Mouse (Mus musculus) midbrain, embryonic 13.5 days (tissue): Measurements from ENCODE around the gene Rps19bp1. TPM values are rescaled to one million over a fixed set of nuclear protein-coding genes. Genes with fewer than 3 reads are reported as not detected.

Experiments
- ATAC-seq: fragments of 200-750 bp; cut with Nextera tagmentation; 2 replicates; pipeline ENCODE4 v1.8.0; 2017; ENCODE audit warnings: mild to moderate bottlenecking, moderate TSS enrichment, moderate library complexity
- H3K27ac ChIP-seq: fragments of 300-500 bp; sonication (generic); 2 replicates; pipeline ENCODE4 v1.5.1; 2015; ENCODE audit warnings: inconsistent platforms, mild to moderate bottlenecking, moderate library complexity
- H3K27me3 ChIP-seq: fragments of 300-500 bp; sonication (generic); 2 replicates; pipeline ENCODE4 v1.6.1; 2015; ENCODE audit warnings: mild to moderate bottlenecking, inconsistent platforms
- H3K36me3 ChIP-seq: fragments of 300-500 bp; sonication (generic); 2 replicates; pipeline ENCODE4 v1.6.1; 2015; ENCODE audit warnings: mild to moderate bottlenecking, inconsistent platforms
- H3K4me1 ChIP-seq: fragments of 300-500 bp; sonication (generic); replicated peaks from 2 replicates; pipeline ENCODE4 v1.6.1; 2015; ENCODE audit warnings: inconsistent platforms
- H3K4me2 ChIP-seq: fragments of 300-500 bp; sonication (generic); replicated peaks from 2 replicates; pipeline ENCODE4 v1.6.1; 2015; ENCODE audit warnings: moderate library complexity, mild to moderate bottlenecking, inconsistent platforms
- H3K4me3 ChIP-seq: fragments of 300-500 bp; sonication (generic); replicated peaks from 2 replicates; pipeline ENCODE4 v1.5.1; 2015; ENCODE audit warnings: mild to moderate bottlenecking, inconsistent platforms
- H3K9ac ChIP-seq: fragments of 300-500 bp; sonication (generic); replicated peaks from 2 replicates; pipeline ENCODE4 v1.6.1; 2015; ENCODE audit warnings: mild to moderate bottlenecking, inconsistent platforms
- H3K9me3 ChIP-seq: fragments of 300-500 bp; sonication (generic); 2 replicates; pipeline ENCODE4 v1.6.1; 2016; ENCODE audit warnings: mild to moderate bottlenecking, inconsistent platforms
- WGBS: fragments of 180-500 bp; shearing (Covaris S2); methylation state at CpG from one replicate; pipeline ENCODE4 v1.1.7; 2015; 5-methylcytosine and 5-hydroxymethylcytosine counted together
- polyA plus RNA-seq: library from polyadenylated mRNA; unstranded; fragments of >200 nt; fragmentation: Nextera tagmentation; extraction: Ambion mirVana; gene quantifications from 2 replicates; pipeline ENCODE4 v1.2.1, GENCODE M21; 2015

Rps19bp1 gene
- polyA plus RNA-seq, 1 experiment from 2014 or later = 72.9 TPM

DNA sequence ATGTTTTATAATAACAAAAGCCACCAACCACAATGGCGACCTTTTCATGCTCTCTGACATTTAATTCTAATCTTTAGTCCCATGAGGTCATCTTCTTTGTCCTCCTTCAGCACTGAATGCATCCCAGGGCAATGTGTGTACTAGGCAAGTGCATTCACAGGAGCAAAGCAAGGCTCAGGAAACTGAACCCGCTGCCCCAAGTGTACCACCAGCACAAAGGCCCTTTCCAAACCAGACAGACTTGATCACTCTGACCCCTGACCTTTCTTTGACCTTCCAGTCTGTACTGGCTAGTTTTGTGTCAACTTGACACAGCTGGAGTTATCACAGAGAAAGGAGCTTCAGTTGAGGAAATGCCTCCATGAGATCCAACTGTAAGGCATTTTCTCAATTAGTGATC is 31.8 kb downstream of the Rps19bp1 start:
- Histone ChIP-seq H3K36me3 (peaks cover 18% of the 10 kb centered on the region), H3K9me3 (no peaks in the 10 kb centered on the region), H3K4me2 (no peak overlapping the region), H3K9ac (no peak overlapping the region), H3K4me3 (no peak overlapping the region), H3K4me1 (peaks cover 24% of the 10 kb centered on the region), H3K27ac (no peak overlapping the region), H3K27me3 (no peaks in the 10 kb centered on the region)
- 31% methylated on average over 2 of the region's 2 CpGs for WGBS
- ATAC-seq = no peak

DNA sequence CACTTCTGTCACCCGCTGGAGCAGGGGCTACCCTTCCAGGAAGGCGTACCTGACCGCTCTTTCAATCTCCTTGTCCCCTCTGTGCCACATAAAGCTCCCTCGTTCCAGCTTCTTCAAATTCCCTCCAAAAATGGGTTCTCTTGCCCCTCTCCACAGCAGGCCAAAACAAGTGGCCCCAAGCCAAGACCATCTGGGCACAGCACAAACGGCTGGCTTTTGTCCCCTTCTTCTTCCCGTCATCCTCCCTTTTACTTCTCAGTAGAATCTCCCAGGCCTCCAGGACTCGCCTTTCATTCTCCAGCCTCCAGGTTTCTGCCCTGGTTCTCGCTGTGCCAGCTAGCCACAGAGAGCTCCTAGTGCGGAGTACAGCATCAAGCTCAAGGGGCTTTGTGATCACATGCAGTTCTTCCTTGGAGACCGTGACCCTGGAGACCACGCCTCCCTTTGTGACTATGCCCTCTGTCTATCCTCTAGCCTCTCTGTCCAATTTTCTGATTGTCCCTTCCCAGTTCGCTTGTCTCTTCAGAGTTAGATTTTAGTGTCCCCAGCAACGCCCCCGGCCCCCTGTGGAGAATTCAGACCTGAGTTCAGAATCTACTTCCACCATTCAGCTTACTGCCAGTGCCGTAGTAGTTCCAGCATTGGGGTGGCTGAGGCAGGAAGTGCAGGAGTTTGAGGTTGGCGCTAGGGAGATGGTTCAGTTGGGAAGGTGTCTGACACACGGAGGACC is 35.9 kb downstream of the Rps19bp1 start:
- no peak overlapping the region for H3K9ac ChIP-seq
- H3K9me3 ChIP-seq = no peaks in the 10 kb centered on the region
- peaks cover 8% of the 10 kb centered on the region for H3K4me1 ChIP-seq
- no peaks in the 10 kb centered on the region for H3K36me3 ChIP-seq
- peak overlapping the region; percentile 26; the same call in 1 of the 2 replicates for H3K27ac ChIP-seq
- no peak overlapping the region for H3K4me2 ChIP-seq
- ATAC-seq = no peak
- no peaks in the 10 kb centered on the region for H3K27me3 ChIP-seq
- H3K4me3 ChIP-seq = no peak overlapping the region
- WGBS = 65% methylated on average over 17 of the region's 17 CpGs

DNA sequence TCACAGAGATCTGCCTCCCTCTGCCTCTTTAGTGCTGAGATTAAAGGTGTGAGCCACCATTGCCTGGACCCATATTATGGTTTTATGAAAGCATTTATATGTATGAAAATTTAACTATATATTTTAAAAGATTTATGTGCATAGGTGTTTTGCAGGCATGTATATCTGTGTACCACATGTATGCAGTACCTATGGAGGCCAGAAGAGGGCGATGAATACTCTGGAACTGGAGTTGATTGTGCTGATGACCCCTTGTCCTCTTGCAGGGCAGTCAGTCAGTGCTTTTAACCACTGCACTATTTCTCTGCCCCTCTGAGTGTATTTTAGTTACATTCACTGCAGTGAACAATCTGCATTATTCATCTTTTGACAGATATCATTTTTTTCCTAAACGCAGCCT is 38.3 kb downstream of the Rps19bp1 start:
- H3K9me3 ChIP-seq = no peaks in the 10 kb centered on the region
- 51% methylated on average over 2 of the region's 2 CpGs for WGBS
- no peak overlapping the region for H3K9ac ChIP-seq
- peaks cover 5% of the 10 kb centered on the region; the same call in 1 of the 2 replicates for H3K4me1 ChIP-seq
- H3K4me3 ChIP-seq = no peak overlapping the region
- no peak for ATAC-seq
- H3K27me3 ChIP-seq = no peaks in the 10 kb centered on the region
- no peak overlapping the region for H3K27ac ChIP-seq
- no peak overlapping the region for H3K4me2 ChIP-seq
- no peaks in the 10 kb centered on the region for H3K36me3 ChIP-seq

DNA sequence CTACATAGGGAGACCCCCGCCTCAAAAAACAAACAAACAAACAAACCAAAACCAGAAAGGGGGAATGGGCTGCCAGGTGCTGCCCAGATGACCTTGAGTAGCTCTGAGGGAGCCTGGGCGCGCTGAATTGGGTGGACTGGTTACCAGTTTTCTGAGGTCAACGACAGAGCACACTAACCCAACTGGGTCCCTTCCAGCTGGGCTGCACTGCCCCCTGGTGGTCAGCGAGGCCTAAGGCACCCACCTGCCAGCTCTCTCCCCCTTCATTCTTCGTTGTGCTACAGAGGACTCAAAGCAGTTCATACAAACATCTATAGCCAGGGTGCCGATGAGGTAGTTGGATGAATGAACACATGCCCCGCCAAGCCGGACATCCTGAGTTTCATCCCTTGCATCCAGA is 38.9 kb downstream of the Rps19bp1 start:
- WGBS = 26% methylated on average over 9 of the region's 9 CpGs
- no peaks in the 10 kb centered on the region for H3K9me3 ChIP-seq
- no peaks in the 10 kb centered on the region for H3K36me3 ChIP-seq
- no peaks in the 10 kb centered on the region for H3K27me3 ChIP-seq
- no peak overlapping the region for H3K4me2 ChIP-seq
- H3K9ac ChIP-seq = no peak overlapping the region
- H3K4me3 ChIP-seq = no peak overlapping the region
- H3K27ac ChIP-seq = no peak overlapping the region
- H3K4me1 ChIP-seq = peaks cover 5% of the 10 kb centered on the region; the same call in 1 of the 2 replicates
- ATAC-seq = 0 out of 2 replicates have a peak, but pooled peaks have one; percentile 27

DNA sequence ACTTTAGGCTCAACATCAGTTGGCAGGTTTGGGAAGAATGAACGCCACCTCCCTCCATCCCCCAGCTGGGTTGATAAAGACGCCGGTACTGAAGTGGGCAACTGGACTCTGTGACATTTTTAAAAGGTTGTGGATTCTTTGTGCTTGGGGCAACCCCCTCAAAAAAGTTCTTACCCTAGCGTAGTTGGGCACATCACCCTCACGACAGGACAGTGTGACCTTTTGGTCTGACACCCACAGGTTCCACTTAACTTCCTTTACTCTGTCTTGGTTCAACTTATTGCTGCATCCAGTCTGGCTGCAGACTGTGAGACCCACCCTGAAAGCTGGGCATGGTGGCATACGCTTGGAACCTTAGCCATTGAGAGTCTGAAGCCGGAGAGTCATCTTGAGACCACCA is 40.4 kb downstream of the Rps19bp1 start:
- 91% methylated on average over 7 of the region's 7 CpGs for WGBS
- Histone ChIP-seq H3K9me3 (no peaks in the 10 kb centered on the region), H3K9ac (no peak overlapping the region), H3K27me3 (no peaks in the 10 kb centered on the region), H3K4me1 (peaks cover 10% of the 10 kb centered on the region; the same call in 1 of the 2 replicates), H3K4me3 (no peak overlapping the region), H3K36me3 (no peaks in the 10 kb centered on the region), H3K4me2 (no peak overlapping the region), H3K27ac (no peak overlapping the region)
- ATAC-seq = no peak

DNA sequence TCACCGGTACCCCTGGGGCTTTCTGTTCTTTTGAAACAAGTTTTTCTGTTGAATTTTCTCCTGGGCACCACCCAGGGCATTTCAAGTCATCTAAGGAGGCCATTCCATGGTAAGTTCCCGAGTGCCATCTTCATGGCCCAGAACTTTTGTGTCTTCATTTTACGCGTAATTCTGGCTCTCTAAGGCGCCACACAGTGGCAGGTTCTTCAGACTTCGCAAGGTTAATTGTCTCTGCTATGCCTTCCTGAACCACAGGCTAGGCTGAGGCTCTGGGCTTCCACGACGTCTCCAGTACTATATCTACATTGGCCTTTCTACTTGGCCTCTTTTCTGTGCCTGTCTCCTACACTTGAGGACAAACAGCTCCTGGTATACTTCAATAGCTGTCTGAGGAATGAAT is 43.1 kb downstream of the Rps19bp1 start:
- Histone ChIP-seq H3K4me1 (0 out of 2 replicates have a peak, but pooled peaks cover 5% of the 10 kb centered on the region), H3K4me2 (no peak overlapping the region), H3K27me3 (no peaks in the 10 kb centered on the region), H3K27ac (no peak overlapping the region), H3K4me3 (no peak overlapping the region), H3K9me3 (no peaks in the 10 kb centered on the region), H3K36me3 (peaks cover 5% of the 10 kb centered on the region; the same call in 1 of the 2 replicates), H3K9ac (no peak overlapping the region)
- 73% methylated on average over 8 of the region's 8 CpGs for WGBS
- no peak for ATAC-seq

DNA sequence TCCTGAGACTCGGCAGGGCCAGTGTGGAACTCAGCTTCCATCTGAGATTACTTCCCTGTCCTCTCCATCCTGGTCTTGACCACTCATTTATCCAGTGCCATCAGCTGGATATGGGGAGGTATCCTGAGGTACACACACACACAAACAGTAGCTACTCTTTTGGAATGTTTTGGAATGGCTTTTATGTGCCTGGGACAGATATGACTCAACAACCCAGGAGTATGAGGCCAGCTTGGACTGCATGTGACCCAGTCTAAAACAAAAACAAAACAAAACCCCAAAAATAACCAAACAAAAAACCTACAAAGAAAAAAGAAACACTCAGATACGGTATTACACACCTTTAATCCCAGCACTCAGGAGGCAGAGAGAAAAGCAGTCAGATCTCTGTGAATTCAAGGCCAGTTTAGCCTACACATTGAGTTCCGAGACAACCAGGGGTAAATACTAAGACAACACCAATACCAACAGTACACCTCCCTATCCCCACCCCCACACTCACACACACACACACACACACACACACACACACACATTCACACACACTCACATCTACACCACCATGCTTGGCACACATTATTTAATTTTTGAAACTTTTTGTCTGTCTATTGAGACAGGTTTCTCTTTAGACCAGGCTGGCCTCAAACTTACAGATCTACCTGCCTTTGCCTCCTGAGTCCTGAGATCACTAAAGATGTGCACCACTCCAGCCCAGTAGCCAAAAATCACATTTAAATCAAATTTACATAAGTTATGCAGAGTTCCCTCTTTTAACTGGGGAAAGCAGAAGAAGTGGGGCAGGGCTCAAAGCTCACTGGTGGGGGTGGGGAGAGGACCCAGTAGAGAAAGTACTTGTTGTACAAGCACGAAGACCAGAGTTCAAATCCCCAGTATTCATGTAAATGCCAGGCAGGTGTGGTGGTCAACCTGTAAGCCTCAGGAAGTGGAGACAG is 44.1 kb downstream of the Rps19bp1 start:
- H3K36me3 ChIP-seq = peaks cover 9% of the 10 kb centered on the region; the same call in 1 of the 2 replicates
- 76% methylated on average over 4 of the region's 4 CpGs for WGBS
- no peak overlapping the region for H3K4me2 ChIP-seq
- H3K4me1 ChIP-seq = 0 out of 2 replicates have a peak, but pooled peaks cover 5% of the 10 kb centered on the region
- H3K9ac ChIP-seq = no peak overlapping the region
- ATAC-seq = no peak
- H3K9me3 ChIP-seq = no peaks in the 10 kb centered on the region
- H3K27ac ChIP-seq = no peak overlapping the region
- no peaks in the 10 kb centered on the region for H3K27me3 ChIP-seq
- H3K4me3 ChIP-seq = no peak overlapping the region

DNA sequence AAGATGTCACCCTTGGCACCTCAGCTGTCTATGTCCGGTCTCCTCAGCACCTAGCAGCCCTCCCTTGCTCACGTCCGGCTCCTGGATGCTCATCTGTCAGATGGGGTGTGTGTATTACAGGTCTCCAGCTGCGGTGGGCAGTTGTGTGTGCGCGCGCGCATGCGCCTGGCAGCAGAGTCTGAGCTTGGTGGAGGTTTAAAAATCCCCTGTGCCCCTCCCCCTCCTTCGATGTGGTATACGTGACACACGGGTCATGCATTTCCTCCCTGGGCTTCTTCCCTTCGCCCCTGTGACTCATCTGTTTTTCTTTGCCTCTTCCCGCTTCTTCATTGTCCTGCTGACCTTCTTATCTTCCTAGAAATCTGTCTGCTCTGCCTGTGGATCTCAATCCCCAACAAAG is 44.9 kb downstream of the Rps19bp1 start:
- 50% methylated on average over 14 of the region's 14 CpGs for WGBS

DNA sequence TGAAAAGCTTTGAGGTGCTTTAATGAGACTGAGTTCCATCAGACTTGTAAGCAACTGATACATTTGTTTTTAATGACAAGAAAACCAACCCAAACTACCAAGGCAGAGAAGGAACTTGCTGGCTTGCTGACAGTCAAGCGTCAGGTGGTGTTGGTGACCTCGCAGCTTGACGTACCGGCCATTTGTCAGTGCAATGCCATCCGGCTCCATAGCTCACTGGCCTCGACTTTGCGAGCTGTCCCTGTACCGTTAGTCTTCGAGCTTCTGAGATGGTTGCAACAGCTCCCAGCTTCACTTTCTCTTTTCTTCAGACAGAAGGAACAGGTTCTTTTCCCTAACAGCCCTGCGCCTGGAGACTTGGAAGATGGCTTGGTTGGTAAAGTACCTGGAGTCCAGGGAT is 46.6 kb downstream of the Rps19bp1 start:
- no peak for ATAC-seq
- 93% methylated on average over 10 of the region's 10 CpGs for WGBS
- no peak overlapping the region for H3K4me3 ChIP-seq

More for the DNA sequence above, 44.9 kb downstream of the Rps19bp1 start:
- Histone ChIP-seq H3K36me3 (peaks cover 13% of the 10 kb centered on the region), H3K4me1 (0 out of 2 replicates have a peak, but pooled peaks cover 5% of the 10 kb centered on the region), H3K27me3 (no peaks in the 10 kb centered on the region), H3K9ac (no peak overlapping the region), H3K27ac (no peak overlapping the region), H3K9me3 (no peaks in the 10 kb centered on the region), H3K4me2 (0 out of 2 replicates have a peak overlapping the region, but pooled peaks have one; percentile 5), H3K4me3 (no peak overlapping the region)
- no peak for ATAC-seq

DNA sequence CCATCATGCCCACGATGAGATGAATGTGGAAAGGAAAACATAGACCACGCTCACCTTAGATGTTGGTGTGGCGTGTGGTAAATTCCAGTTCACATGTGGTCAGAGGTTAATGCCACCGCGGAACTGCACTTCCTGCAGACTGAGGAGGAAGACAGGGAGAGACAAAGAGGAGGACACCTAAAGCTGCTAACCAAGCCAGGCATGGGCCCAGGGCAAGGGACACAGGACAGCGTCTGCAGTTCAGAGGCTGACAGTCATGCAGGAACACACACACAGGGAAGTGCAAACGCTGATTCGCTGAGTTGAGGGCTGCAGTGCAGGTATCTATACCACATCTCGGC is 47.7 kb downstream of the Rps19bp1 start:
- no peak for ATAC-seq
- Histone ChIP-seq H3K4me2 (no peak overlapping the region), H3K27me3 (no peaks in the 10 kb centered on the region), H3K9me3 (no peaks in the 10 kb centered on the region), H3K4me3 (no peak overlapping the region), H3K4me1 (0 out of 2 replicates have a peak, but pooled peaks cover 5% of the 10 kb centered on the region), H3K27ac (no peak overlapping the region), H3K9ac (no peak overlapping the region), H3K36me3 (peaks cover 40% of the 10 kb centered on the region)
- 74% methylated on average over 9 of the region's 9 CpGs for WGBS

More for the DNA sequence above, 46.6 kb downstream of the Rps19bp1 start:
- H3K4me1 ChIP-seq = 0 out of 2 replicates have a peak, but pooled peaks cover 5% of the 10 kb centered on the region
- no peaks in the 10 kb centered on the region for H3K27me3 ChIP-seq
- peaks cover 30% of the 10 kb centered on the region for H3K36me3 ChIP-seq
- H3K9me3 ChIP-seq = no peaks in the 10 kb centered on the region
- no peak overlapping the region for H3K27ac ChIP-seq
- no peak overlapping the region for H3K4me2 ChIP-seq
- no peak overlapping the region for H3K9ac ChIP-seq

DNA sequence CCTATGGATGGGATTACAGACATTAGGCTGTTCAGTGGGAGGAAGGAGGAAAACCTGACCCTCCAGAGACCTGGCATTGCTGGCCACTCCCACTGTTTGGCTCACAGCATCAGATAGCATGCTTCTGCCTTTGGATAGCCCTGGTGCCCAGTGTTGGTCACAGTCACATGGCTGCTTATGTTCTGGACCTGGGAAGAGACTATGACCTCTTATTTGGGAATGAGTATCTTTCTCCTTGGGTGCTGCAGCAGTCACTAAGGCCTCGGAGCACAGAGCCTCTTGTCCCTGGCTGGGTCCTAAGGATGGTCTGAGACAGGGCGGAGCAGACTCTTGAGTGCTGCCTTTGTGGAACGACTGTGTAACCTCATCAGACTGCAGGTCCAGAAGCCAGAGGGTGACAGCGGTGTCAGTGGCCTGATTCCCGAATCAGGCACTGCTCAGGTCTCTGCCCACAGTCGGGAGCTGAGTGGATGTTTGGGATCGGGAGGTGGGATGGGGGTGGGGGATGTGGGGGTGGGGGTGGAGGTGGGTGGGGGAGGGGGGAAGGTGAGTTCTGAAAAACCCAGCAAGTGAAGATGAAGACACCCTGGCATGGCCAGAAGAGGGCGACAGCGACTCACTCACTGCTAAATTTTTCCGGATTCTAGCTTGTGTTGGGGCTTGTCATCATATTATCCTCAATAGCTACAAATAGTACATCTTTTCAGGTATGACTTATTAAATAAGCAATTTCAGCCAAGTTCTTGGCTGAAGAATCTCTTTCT is 48.2 kb downstream of the Rps19bp1 start:
- Histone ChIP-seq H3K36me3 (peaks cover 46% of the 10 kb centered on the region), H3K4me2 (no peak overlapping the region), H3K4me3 (no peak overlapping the region), H3K9ac (no peak overlapping the region), H3K4me1 (0 out of 2 replicates have a peak, but pooled peaks cover 5% of the 10 kb centered on the region), H3K9me3 (no peaks in the 10 kb centered on the region), H3K27ac (no peak overlapping the region), H3K27me3 (no peaks in the 10 kb centered on the region)
- WGBS = 14% methylated on average over 10 of the region's 10 CpGs
- no peak; the same call in 1 of the 2 replicates for ATAC-seq
